Mouse (Mus musculus): Measurements from ENCODE around the gene Dhx34.

DNA sequence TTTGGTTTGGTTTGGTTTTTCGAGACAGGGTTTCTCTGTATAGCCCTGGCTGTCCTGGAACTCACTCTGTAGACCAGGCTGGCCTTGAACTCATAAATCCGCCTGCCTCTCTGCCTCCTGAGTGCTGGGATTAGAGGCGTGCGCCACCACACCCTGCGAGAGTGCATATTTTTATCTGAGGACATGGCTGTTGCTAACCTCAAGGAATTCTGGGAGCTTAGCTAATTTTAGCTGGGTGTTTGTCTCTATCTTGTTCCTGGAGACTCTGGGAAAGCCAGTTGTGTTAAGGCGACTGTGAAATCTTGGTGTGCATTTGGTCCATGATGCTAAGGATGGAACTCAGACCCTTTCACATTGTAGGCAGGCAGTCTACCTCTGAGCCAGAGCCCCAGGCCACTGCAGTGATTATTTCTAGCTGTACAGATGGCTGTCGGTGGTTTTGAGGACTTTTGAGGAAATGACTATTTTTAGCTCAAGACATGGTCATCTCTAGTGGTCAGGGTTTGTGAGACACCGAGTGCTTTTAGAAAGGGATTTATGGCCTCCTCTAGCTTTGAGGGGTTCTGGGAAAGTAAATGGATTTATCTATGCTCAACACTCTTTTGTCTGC is 65.6 kb downstream of the Dhx34 start:
- TF ChIP-seq CTCF (IDR thresholded peaks at IDR 0.05 in 2 of 3, conservative IDR thresholded peaks at IDR 0.05 in 1 of 3; ENCODE audit: control insufficient read depth in 1 of 3, insufficient read depth in 1 of 3, low read depth in 2 of 3, low read length in 3 of 3, poor library complexity in 1 of 3, severe bottlenecking in 1 of 3) (no peak), MAFK (IDR thresholded peaks at IDR 0.05; ENCODE audit: borderline replicate concordance, low read depth, low read length) (no peak), SIN3A (IDR thresholded peaks at IDR 0.05; ENCODE audit: low read length) (no peak), ZNF384 (IDR thresholded peaks at IDR 0.05; ENCODE audit: low read depth, low read length) (no peak), MXI1 (IDR thresholded peaks at IDR 0.05; ENCODE audit: low read depth, low read length) (no peak), CHD2 (IDR thresholded peaks at IDR 0.05; ENCODE audit: low read length) (no peak), SMC3 (IDR thresholded peaks at IDR 0.05; ENCODE audit: low read depth, low read length) (no peak), JUND (IDR thresholded peaks at IDR 0.05; ENCODE audit: low read depth, low read length) (no peak), TBP (IDR thresholded peaks at IDR 0.05; ENCODE audit: low read depth, low read length) (no peak), POLR2A (IDR thresholded peaks at IDR 0.05; ENCODE audit: control insufficient read depth in 1 of 2, insufficient read depth in 1 of 2, low read depth in 1 of 2, low read length in 2 of 2, poor library complexity in 1 of 2) (no peak)

All from MEL (cell line).